Mouse (Mus musculus) spleen, adult 2 months (tissue): Measurements from ENCODE around the gene Atad2b. TPM values are rescaled to one million over a fixed set of nuclear protein-coding genes. Genes with fewer than 3 reads are reported as not detected.
"Not testable (repeated sequence)": the region's sequence is repeated elsewhere in the genome, so short reads cannot be mapped to it uniquely, and the experiment has no call there.

Experiments used
- DNase-seq, 2 experiments: peaks; one replicate each; pipeline versions ENCODE4 v3.0.0 to v3.0.0-alpha.2; 2012 to 2021; ENCODE audit warnings: low spot score in 2 of 2, low read depth in 1 of 2
- H3K27ac ChIP-seq: fragments of 200-500 bp; 2 replicates; pipeline ENCODE4 v1.5.1; 2012; ENCODE audit warnings: low read length, inconsistent platforms; ENCODE audit not compliant: insufficient read depth
- H3K27me3 ChIP-seq: fragments of 200-500 bp; 2 replicates; pipeline ENCODE4 v1.6.1; 2012; ENCODE audit warnings: mild to moderate bottlenecking, moderate library complexity, low read length, inconsistent platforms; ENCODE audit not compliant: control insufficient read depth, insufficient read depth
- H3K36me3 ChIP-seq: fragments of 200-500 bp; 2 replicates; pipeline ENCODE4 v1.6.1; 2012; ENCODE audit warnings: mild to moderate bottlenecking, low read length, inconsistent platforms; ENCODE audit not compliant: control insufficient read depth, insufficient read depth
- H3K4me1 ChIP-seq: fragments of 200-500 bp; 2 replicates; pipeline ENCODE4 v1.6.1; 2011; ENCODE audit warnings: inconsistent platforms; ENCODE audit not compliant: control insufficient read depth, insufficient read depth, insufficient read length
- H3K4me3 ChIP-seq: fragments of 200-500 bp; 2 replicates; pipeline ENCODE4 v1.5.1; 2011; ENCODE audit warnings: mild to moderate bottlenecking, inconsistent platforms; ENCODE audit not compliant: insufficient read depth, insufficient read length; ENCODE audit errors: extremely low read depth
- CTCF ChIP-seq: fragments of 200-500 bp; IDR thresholded peaks from 2 replicates; pipeline ENCODE4 v1.5.1; 2011; ENCODE audit warnings: mild to moderate bottlenecking, inconsistent platforms; ENCODE audit not compliant: insufficient read depth, insufficient read length, insufficient replicate concordance; ENCODE audit errors: extremely low read depth
- POLR2A ChIP-seq: fragments of 200-500 bp; IDR thresholded peaks from 2 replicates; pipeline ENCODE4 v1.6.1; 2011; ENCODE audit warnings: low read depth, low read length, inconsistent platforms
- WGBS: fragments of 180-500 bp; shearing (Covaris S2); methylation state at CpG from one replicate; pipeline ENCODE4 v1.1.7; 2018; 5-methylcytosine and 5-hydroxymethylcytosine counted together
- polyA plus RNA-seq: library from polyadenylated mRNA; depleted of rRNA; stranded (reverse); fragments of >200 nt; gene quantifications from 2 replicates; pipeline ENCODE4 v1.2.3, GENCODE M21; 2012

The Atad2b gene
- polyA plus RNA-seq, 1 experiment = 17.3 TPM

DNA sequence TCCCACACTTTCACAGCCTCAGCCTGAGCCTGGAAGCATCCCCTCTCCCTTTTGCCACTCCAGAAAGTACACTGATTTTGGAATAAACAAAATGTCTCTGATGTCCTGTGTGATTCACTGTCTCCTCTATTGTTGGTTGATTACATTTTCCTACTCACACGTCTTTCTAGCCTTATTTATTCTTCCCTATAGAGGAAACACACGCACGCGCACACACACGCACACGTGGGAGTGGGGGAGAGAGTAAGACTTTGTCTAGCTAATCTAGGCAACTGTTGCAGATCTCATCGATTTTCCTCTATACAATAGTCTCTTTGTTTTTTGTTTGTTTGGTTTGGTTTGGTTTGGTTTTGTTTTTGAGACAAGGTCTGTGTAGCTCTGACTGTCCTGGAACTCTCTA is 8.8 kb upstream of the Atad2b start:
- 81% methylated on average over 7 of the region's 7 CpGs for WGBS
- Histone ChIP-seq H3K27me3 (no peaks in the 10 kb centered on the region), H3K27ac (no peak overlapping the region), H3K4me3 (peak overlapping the region; percentile 82; the same call in 1 of the 2 replicates), H3K4me1 (peaks cover 10% of the 10 kb centered on the region), H3K36me3 (no peaks in the 10 kb centered on the region)
- no peak for DNase-seq
- TF ChIP-seq POLR2A = no peak
- no peak for TF ChIP-seq CTCF

GRCm38 (mm10) chr12:4910496-4910895 is 6.7 kb upstream of the Atad2b start:
- not testable (repeated sequence) for DNase-seq, H3K4me1 ChIP-seq, H3K27me3 ChIP-seq, H3K4me3 ChIP-seq, H3K27ac ChIP-seq, H3K36me3 ChIP-seq
- 91% methylated on average over 1 of the region's 1 CpGs for WGBS

GRCm38 (mm10) chr12:4911716-4912115 is 5.4 kb upstream of the Atad2b start:
- no peak for DNase-seq
- whole genome bisulfite sequencing = 82% methylated on average over 4 of the region's 4 CpGs
- H3K36me3 ChIP-seq = no peaks in the 10 kb centered on the region
- H3K4me1 ChIP-seq = peaks cover 7% of the 10 kb centered on the region
- TF ChIP-seq CTCF (no peak), POLR2A (no peak)
- H3K27ac ChIP-seq = no peak overlapping the region
- H3K4me3 ChIP-seq = no peak overlapping the region
- H3K27me3 ChIP-seq = no peaks in the 10 kb centered on the region

DNA sequence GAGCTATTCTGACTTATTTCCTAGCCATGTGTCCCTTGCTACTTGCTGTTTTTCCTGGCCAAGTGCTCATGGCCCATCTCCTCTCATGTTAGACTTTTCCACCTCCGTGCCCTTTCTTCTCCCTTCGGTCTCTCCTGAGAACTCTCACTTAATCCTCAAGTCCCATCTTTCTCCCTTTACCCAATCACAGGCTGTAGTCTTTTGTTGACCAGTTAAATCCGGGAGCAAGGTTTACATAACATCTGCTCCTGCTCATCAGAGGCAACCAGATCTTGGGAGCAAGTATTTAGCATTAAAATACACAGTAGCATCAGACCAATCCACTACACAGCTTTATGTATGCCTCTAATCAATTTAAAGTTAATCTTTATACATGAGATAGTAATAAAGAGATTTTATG is 2.7 kb upstream of the Atad2b start:
- Histone ChIP-seq H3K4me1 (peaks cover 2% of the 10 kb centered on the region), H3K4me3 (no peak overlapping the region), H3K27ac (no peak overlapping the region), H3K27me3 (no peaks in the 10 kb centered on the region), H3K36me3 (no peaks in the 10 kb centered on the region)
- DNase-seq = no peak
- TF ChIP-seq POLR2A (no peak), CTCF (no peak)
- WGBS = 93% methylated on average over 3 of the region's 3 CpGs

DNA sequence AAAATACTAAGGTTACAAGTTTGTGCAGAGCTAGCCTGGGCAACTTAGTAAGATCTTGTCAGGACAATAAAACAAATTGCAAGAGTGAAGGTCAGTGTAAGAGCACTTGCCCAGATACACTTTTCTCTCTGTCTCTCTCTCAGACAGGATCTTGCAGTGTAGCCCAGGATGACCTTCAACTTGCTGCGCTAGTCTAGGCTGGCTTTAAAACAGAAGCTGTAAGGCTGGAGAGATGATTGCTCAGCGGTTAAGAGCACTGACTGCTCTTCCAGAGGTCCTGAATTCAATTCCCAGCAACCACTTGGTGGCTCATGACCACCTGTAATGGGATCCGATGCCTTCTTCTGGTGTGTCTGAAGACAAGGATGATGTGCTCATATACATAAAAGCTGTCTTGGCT is 2.2 kb upstream of the Atad2b start:
- no peak overlapping the region for H3K27ac ChIP-seq
- no peak overlapping the region for H3K4me3 ChIP-seq
- TF ChIP-seq CTCF = no peak
- no peak for TF ChIP-seq POLR2A
- peaks cover 2% of the 10 kb centered on the region for H3K4me1 ChIP-seq
- H3K27me3 ChIP-seq = no peaks in the 10 kb centered on the region
- no peak for DNase-seq
- WGBS = 91% methylated on average over 3 of the region's 3 CpGs
- no peaks in the 10 kb centered on the region for H3K36me3 ChIP-seq

DNA sequence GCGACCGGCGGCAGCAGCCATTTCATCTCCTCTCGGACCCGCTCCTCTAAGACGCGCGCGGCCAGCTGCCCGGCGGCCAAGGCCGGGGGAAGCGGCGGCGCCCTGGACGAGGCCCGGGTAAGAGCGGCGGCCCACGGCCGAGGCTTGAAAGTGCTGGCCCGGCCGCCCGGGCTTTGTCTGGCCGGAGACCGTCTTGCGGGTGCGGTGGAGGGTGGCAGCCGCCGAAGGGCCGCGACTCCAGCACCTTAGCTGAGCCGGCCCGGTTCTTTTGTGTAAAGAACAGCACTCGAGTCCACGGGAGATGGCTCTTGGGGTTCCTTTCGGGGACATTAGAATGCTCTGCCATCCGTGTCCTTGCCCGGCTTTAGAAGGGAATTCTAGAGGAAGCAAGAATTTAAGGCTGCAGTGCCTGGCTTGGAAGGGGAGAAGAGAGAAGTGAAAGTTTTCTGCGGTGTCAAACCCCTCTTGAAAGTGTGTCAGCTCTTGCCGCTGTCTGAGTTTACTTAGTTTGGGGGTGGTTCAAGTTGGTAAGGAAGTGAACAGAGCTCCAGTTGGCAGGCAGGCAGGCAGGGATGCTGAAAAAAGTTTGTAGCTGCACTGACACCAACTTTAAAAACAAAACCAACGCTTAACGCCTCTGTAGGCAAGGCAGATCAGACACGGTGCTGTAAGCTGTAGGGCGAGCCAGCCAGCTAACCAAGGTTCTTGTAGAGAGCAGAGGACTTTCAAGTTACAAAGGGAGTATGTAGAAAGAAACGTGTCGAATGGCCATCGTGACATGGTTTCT is 845 bp downstream of the Atad2b start:
- WGBS = under 1% methylated on average over 45 of the region's 48 CpGs
- TF ChIP-seq POLR2A (no peak; the same call in 1 of the 2 replicates), CTCF (no peak)

DNA sequence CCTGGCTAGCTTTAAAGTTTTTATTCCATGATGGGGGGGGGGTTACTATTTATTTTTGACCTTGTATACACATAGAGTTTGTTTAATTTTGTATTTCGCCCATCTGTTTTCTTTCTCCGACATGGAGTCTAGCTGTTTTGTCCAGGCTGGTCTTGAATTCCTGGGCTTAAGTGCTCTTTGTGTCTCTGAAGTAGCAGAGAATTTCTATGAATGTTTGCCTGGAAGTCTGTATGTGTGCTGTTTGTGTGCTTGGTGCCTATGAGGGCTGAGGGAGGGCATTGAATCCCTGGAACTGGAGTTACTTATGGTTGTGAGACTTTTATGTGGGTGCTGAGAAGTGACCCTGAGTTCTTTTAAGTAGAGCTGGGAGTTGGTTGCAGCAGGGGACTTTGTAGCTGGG is 11.0 kb downstream of the Atad2b start:
- TF ChIP-seq POLR2A = no peak
- TF ChIP-seq CTCF = no peak
- Histone ChIP-seq H3K4me3 (no peak overlapping the region), H3K27me3 (no peaks in the 10 kb centered on the region), H3K4me1 (peaks cover 3% of the 10 kb centered on the region; the same call in 1 of the 2 replicates), H3K27ac (no peak overlapping the region), H3K36me3 (no peaks in the 10 kb centered on the region)
- no peak for DNase-seq
- 93% methylated on average over 2 of the region's 2 CpGs for WGBS

More for the DNA sequence above, 845 bp downstream of the Atad2b start:
- Histone ChIP-seq H3K4me3 (peak overlapping the region; percentile 96), H3K4me1 (peaks cover 2% of the 10 kb centered on the region), H3K27me3 (no peaks in the 10 kb centered on the region), H3K36me3 (no peaks in the 10 kb centered on the region), H3K27ac (peak overlapping the region; percentile 98)
- peak; percentile 65 to 67 for DNase-seq
